Mouse (Mus musculus) Patski (cell line): ENCODE measurements around the gene Enox1. TPM values are rescaled to one million over a fixed set of nuclear protein-coding genes. Genes with fewer than 3 reads are reported as not detected.

Source experiments
- ATAC-seq: fragments of 100-300 bp; one replicate; pipeline ENCODE4 v1.8.0; 2021
- CTCF ChIA-PET: fragments of 350-600 bp; sonication (Branson Sonifier 250); formaldehyde crosslinking; loops from one replicate; lab custom pipeline; 2022; ENCODE audit warnings: inconsistent platforms; lab: Charles Lee
- POLR2A ChIA-PET: fragments of 350-600 bp; sonication (Branson Sonifier 250); formaldehyde crosslinking; loops from one replicate; lab custom pipeline; 2022; ENCODE audit warnings: antibody characterized with exemption, inconsistent platforms; lab: Charles Lee
- DNase-seq: peaks from one replicate; pipeline ENCODE4 v3.0.0-alpha.2; 2011; ENCODE audit warnings: low read depth, low spot score
- H3K27me3 ChIP-seq: fragments of 371-371 bp; one replicate; pipeline ENCODE4 v1.5.1; 2021
- CTCF ChIP-seq: fragments of 100-300 bp; IDR thresholded peaks from one replicate; pipeline ENCODE4 v1.5.1; 2021
- in situ Hi-C: fragments of 300-500 bp; cut with MboI; formaldehyde crosslinking; loops from 3 replicates; pipeline ENCODE4 v1.11.1; 2018; ENCODE audit warnings: low pct_unique_long_range_greater_than_20kb, mixed read lengths
- polyA plus RNA-seq: library from polyadenylated mRNA; unstranded; gene quantifications from one replicate; pipeline ENCODE4 v1.2.3, GENCODE M21; 2021

The Enox1 gene
- polyA plus RNA-seq, 1 experiment from 2014 or later, result 2.4 TPM

- POLR2A ChIA-PET, result no interaction called here
- CTCF ChIA-PET, result no interaction called here
- in situ Hi-C loops, result loop anchor here (10.0 kb wide), 1 partner anchor 227 kb away; no protein-coding TSS in a partner anchor
These were observed 945 bp downstream of the Enox1 start for GRCm38 (mm10) chr14:77157505-77157911.

GRCm38 (mm10) chr14:77159397-77159796 is 2.8 kb downstream of the Enox1 start:
- TF ChIP-seq CTCF, result no peak
- POLR2A ChIA-PET, result no interaction called here
- no peaks in the 10 kb centered on the region for H3K27me3 ChIP-seq
- no peak for DNase-seq
- in situ Hi-C loops, result loop anchor here (10.0 kb wide), 1 partner anchor 225 kb away; no protein-coding TSS in a partner anchor
- CTCF ChIA-PET, result no interaction called here
- no peak for ATAC-seq

More at GRCm38 (mm10) chr14:77157505-77157911, 945 bp downstream of the Enox1 start:
- H3K27me3 ChIP-seq, result no peaks in the 10 kb centered on the region
- no peak for DNase-seq
- ATAC-seq, result no peak
- TF ChIP-seq CTCF, result no peak

GRCm38 (mm10) chr14:77162496-77162895 is 5.9 kb downstream of the Enox1 start:
- POLR2A ChIA-PET, result no interaction called here
- CTCF ChIA-PET, result no interaction called here
- ATAC-seq, result peak; percentile 29
- no peak for TF ChIP-seq CTCF
- DNase-seq, result no peak
- H3K27me3 ChIP-seq, result no peaks in the 10 kb centered on the region
- in situ Hi-C loops, result no loop called here

- CTCF ChIA-PET, result interaction anchor here (1.8 to 2.8 kb wide), 2 partner anchors 15 to 33 kb away, joined by 5 to 9 read pairs; no protein-coding TSS in a partner anchor
- POLR2A ChIA-PET, result no interaction called here
- no peak for TF ChIP-seq CTCF
- DNase-seq (no peak), ATAC-seq (no peak)
- in situ Hi-C loops, result no loop called here
- no peaks in the 10 kb centered on the region for H3K27me3 ChIP-seq
These were observed 7.8 kb downstream of the Enox1 start for GRCm38 (mm10) chr14:77164396-77164795.

- no peak for ATAC-seq
- DNase-seq, result no peak
- in situ Hi-C loops, result no loop called here
- POLR2A ChIA-PET, result interaction anchor here (0.5 kb wide), 1 partner anchor 196 kb away, joined by 3 read pairs; no protein-coding TSS in a partner anchor
- no peak for TF ChIP-seq CTCF
- CTCF ChIA-PET, result no interaction called here
- no peaks in the 10 kb centered on the region for H3K27me3 ChIP-seq
These were observed 11.6 kb downstream of the Enox1 start for GRCm38 (mm10) chr14:77168161-77168560.

- no peaks in the 10 kb centered on the region for H3K27me3 ChIP-seq
- in situ Hi-C loops, result no loop called here
- ATAC-seq, result no peak
- TF ChIP-seq CTCF, result no peak
- CTCF ChIA-PET, result no interaction called here
- no peak for DNase-seq
- POLR2A ChIA-PET, result interaction anchor here (0.7 kb wide), 1 partner anchor 71 kb away, joined by 3 read pairs; no protein-coding TSS in a partner anchor
These were observed 17.9 kb downstream of the Enox1 start for GRCm38 (mm10) chr14:77174491-77174890.

- ChIA-PET CTCF (no interaction called here), POLR2A (no interaction called here)
- in situ Hi-C loops, result no loop called here
- ATAC-seq, result no peak
- no peak for DNase-seq
- H3K27me3 ChIP-seq, result no peaks in the 10 kb centered on the region
- TF ChIP-seq CTCF, result no peak
These were observed 18.4 kb downstream of the Enox1 start for GRCm38 (mm10) chr14:77174931-77175330.

GRCm38 (mm10) chr14:77180241-77180640 is 23.7 kb downstream of the Enox1 start:
- TF ChIP-seq CTCF, result no peak
- DNase-seq (no peak), ATAC-seq (no peak)
- CTCF ChIA-PET, result interaction anchor here (2.4 kb wide), 1 partner anchor 15 kb away, joined by 9 read pairs; no protein-coding TSS in a partner anchor
- POLR2A ChIA-PET, result interaction anchor here (0.6 kb wide), 1 partner anchor 127 kb away, joined by 5 read pairs; no protein-coding TSS in a partner anchor
- no peaks in the 10 kb centered on the region for H3K27me3 ChIP-seq
- in situ Hi-C loops, result no loop called here

- H3K27me3 ChIP-seq, result no peaks in the 10 kb centered on the region
- DNase-seq, result no peak
- ATAC-seq, result no peak
- in situ Hi-C loops, result no loop called here
- ChIA-PET CTCF (interaction anchor here (2.4 kb wide), 1 partner anchor 16 kb away, joined by 9 read pairs; no protein-coding TSS in a partner anchor), POLR2A (interaction anchor here (0.6 kb wide), 1 partner anchor 126 kb away, joined by 5 read pairs; no protein-coding TSS in a partner anchor)
- TF ChIP-seq CTCF, result no peak
These were observed 24.3 kb downstream of the Enox1 start for GRCm38 (mm10) chr14:77180753-77181374.

GRCm38 (mm10) chr14:77183491-77183890 is 26.9 kb downstream of the Enox1 start:
- in situ Hi-C loops, result no loop called here
- no peak for DNase-seq
- TF ChIP-seq CTCF, result no peak
- ChIA-PET CTCF (no interaction called here), POLR2A (no interaction called here)
- no peaks in the 10 kb centered on the region for H3K27me3 ChIP-seq
- no peak for ATAC-seq

- DNase-seq (no peak), ATAC-seq (no peak)
- ChIA-PET CTCF (no interaction called here), POLR2A (no interaction called here)
- in situ Hi-C loops, result no loop called here
- TF ChIP-seq CTCF, result no peak
- H3K27me3 ChIP-seq, result no peaks in the 10 kb centered on the region
These were observed 33.6 kb downstream of the Enox1 start for GRCm38 (mm10) chr14:77190158-77190557.
